Mouse (Mus musculus): ENCODE results near the gene Zfpm1. TPM values are rescaled to one million over a fixed set of nuclear protein-coding genes. Genes with fewer than 3 reads are reported as not detected.

The Zfpm1 gene
- total RNA-seq, 2 experiments from 2014 or later: 43.7 to 52.2 TPM

GRCm38 (mm10) chr8:122274651-122275391, 7.1 kb upstream of the Zfpm1 start:
- no peak for DNase-seq (ENCODE audit: low spot score in 2 of 2)

DNA sequence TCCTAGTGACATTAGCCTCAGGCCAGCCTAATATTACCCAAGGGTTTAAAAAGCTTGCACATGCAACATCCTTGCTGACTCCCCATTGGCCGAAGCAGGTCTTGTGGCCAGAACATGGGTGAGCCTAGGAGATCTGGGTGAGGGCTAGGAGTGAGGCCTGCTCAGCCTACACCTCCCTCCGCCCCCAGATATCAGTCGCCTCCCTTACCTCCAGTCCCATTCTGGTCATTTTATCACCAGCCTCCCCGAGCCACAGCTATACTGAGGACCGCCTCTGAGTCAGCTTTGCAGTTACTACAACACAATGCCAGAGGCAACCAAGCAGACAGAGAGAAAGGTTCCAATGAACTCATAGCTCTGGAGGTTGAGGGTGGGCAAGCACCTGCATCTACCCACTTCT, 5.6 kb upstream of the Zfpm1 start:
- no peak for DNase-seq (ENCODE audit: low spot score in 2 of 2)

DNA sequence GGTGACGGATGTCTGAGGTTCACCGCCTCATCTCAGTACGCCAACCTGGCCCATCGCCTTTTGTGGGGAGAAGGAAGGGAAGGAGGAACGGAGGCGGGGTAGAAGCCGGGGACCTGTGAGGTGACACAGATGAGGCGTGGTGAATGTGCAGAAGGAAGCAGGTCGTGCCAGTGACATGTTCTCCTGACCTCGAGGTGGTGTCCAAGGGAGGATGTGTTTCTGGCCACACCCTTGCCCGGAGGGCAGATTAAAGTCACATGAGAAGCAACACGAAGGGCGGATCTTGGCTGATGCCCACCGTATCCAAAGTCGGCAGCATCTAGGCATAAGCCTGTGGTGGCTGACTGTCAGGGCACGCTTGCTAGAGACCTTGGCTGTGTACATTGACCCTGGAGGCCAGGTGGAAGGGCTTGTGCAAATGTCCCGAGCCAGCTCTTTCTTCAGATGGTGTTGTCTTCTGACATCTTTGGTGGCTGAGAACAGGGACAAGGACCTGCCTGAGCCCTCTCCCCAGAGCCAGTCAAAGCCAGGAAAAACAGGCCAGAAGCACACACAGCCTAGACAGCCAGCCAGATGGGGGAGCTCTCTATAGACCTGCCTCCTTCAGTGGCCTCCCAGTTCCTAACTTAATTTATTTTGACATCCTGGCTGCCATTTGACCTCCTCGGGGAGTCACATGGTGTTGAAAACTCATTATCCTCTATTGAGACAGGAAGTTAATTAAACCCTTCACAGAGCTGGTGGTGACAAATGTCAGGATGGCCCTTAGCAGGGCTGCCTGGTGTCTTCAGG, 4.5 kb upstream of the Zfpm1 start:
- DNase-seq (ENCODE audit: low spot score in 2 of 2): no peak

DNA sequence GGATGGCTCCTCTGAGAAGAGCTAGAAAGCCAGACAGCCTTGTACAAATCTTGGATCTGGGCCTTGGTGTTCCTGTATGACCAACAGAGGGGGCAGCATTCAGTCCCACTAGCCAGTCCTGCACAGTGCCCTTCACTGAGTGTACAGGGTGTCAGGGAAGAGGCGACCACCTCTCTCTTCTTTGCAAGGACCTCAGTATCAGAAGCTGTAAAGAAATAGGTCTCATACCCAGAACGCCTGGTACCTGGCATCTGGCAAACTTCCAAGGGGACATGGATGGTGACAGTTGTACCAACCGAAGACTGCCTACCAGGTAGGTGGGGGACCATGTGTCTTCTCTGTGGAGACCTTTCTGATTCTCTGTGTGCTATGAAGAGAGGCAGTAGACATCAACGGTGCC, 1.8 kb upstream of the Zfpm1 start:
- DNase-seq (ENCODE audit: low spot score in 2 of 2): no peak

DNA sequence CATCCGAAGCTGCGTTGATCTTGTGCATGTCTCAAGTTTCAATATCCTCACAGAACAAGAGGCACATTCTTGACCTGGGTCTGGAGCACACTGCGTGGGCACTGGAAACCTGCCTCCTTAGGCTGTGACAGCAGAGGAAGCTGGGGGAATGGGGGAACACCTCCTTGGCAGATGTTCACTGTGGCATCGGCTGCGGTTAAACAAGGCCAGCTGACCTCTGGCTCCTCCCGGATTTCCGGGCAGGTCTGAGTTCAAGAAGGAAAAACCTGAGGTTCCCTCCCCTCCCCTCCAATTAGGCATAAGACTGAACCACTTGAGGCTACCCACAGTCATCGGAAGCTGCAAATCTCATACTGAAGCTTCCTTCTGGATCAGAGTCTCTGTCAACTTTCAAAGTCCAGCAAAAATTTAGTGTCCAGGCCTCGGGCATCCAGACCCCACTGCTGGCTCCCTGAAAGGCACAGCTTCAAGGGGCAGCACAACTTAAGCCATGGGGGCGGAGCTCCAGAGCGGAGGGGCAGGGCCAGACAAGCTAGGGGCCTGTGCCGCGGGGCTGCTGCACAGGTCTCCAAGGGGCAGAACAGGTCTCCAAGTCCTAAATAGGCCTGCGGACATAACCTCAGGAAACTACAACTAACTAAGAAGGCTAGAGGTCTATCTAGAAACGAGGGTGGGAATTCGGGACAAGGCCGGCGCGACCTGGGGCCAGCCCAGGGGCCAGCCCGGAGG, 1.2 kb upstream of the Zfpm1 start:
- no peak for DNase-seq (ENCODE audit: low spot score in 2 of 2)

- peak; percentile 98 to 99 for DNase-seq (ENCODE audit: low spot score in 2 of 2)
These were observed 465 bp upstream of the Zfpm1 start for GRCm38 (mm10) chr8:122281317-122282034.

- DNase-seq (ENCODE audit: low spot score in 2 of 2): no peak
These were observed 787 bp downstream of the Zfpm1 start for GRCm38 (mm10) chr8:122282501-122283355.

DNA sequence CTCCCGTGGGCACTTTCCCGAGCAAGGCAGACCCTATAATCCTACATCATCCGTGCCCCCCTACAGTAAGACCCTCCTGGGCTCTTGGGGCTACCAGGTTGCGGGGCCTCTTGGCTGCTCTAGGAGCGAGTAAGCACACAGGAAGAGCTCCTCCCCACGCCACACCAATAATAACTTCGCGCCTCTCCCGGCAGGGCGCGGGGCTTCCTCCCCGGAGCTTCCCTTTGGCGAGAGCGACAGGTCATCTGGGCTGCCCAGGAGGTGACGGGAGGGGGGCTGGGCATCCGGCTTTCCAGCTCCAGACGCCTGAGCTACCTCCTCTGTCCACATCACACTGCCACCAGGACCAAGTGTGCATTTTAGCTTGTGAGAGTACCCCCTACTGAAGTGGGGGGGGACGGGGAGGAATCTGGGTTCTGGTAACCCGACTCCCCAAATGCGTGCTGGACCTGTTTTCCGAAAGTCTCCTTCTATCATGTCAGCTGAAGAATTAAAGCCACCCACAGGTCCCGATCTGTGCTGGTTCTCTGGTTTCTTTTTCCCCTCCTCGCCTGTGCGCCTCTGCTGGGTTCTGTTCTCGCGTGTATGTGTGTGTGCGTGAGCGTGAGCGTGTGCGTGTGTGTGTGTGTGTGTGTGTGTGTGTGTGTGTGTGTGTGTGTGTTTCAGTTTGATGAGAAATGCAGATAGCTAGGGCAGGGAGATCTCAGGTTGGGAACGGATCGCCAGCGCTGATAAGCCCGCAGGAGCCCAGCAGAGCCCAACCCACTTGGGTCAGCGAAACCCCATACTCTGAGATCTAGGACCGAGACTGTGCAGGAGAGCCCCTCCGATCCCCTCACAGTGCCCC, 1.6 kb downstream of the Zfpm1 start:
- peak; percentile 16 to 71 for DNase-seq (ENCODE audit: low spot score in 2 of 2)

DNA sequence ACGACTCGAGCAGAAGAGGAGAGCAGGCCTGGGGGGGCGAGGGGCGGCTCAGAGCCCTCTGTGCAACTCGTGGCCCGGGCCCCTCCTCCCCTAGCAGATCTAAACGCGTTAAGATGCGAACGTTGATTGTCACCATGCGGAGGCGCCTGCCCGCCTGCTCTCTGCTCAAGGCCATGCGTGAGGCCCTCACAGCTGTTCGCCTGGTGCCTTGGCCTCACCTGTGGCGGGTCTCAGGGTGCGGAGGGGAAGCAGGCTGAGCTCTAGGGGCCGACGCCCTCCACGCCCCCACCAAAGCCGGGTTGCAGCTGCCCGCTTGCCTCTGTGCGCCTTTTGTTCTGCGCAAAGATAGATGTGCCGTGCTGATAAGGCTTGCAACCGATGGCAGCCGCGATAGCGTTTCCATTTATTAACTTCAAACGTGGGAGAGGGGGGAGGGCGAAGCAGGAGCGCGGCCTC, 2.3 kb downstream of the Zfpm1 start:
- DNase-seq (ENCODE audit: low spot score in 2 of 2): peak; percentile 45 to 60

DNA sequence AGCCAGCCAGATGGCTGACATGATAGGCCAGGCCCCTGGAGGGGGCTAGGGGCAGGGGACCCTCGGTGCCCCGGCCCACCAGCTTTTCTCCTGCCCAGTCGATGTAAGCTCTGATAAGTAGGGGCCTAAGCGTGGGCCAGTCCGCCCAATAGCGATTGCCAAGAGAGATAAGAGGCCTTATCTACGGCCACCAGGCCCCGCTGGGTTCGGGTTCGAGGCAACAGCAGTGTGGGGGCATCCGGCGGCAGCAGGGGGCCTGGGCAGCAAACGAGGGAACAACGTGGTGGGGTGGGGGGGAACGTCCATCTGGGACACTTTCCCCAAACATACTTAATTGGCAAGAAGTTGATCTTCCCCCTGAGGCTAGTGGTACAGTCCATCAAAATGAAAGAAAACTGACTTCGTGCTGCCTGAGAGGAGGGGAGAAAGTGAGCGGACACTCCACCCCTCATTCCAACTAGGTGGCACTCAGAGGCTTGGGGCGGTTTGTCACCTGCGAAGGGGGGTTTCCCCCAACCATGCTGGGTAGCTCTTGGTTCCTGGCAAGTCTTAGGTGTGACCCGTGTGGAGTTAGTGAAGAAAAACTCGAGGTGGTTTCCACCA, 2.8 kb downstream of the Zfpm1 start:
- no peak for DNase-seq (ENCODE audit: low spot score in 2 of 2)

- no peak for DNase-seq (ENCODE audit: low spot score in 2 of 2)
These were observed 3.8 kb downstream of the Zfpm1 start for GRCm38 (mm10) chr8:122285727-122286126.

- DNase-seq (ENCODE audit: low spot score in 2 of 2): no peak
These were observed 5.0 kb downstream of the Zfpm1 start for GRCm38 (mm10) chr8:122286899-122287298.

DNA sequence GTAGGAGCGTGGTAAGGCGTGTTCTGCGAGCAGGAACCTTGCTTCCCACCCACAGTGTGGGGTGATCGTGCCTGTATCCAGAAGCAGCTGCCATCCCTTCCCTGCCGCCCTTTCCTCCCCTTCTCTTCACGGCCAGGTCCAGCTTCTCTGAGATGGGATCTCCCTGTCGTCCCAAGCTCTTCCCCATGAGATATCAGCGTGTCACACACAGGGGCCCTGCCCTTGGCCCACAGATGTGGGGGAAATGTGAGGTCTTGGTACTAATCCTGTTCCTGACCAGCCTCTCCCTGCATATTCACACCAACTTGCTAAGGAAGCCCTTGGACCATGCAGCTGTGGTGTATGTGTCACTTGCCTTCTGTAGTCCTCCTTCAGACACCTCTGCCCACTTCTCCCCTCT, 5.8 kb downstream of the Zfpm1 start:
- no peak for DNase-seq (ENCODE audit: low spot score in 2 of 2)

DNA sequence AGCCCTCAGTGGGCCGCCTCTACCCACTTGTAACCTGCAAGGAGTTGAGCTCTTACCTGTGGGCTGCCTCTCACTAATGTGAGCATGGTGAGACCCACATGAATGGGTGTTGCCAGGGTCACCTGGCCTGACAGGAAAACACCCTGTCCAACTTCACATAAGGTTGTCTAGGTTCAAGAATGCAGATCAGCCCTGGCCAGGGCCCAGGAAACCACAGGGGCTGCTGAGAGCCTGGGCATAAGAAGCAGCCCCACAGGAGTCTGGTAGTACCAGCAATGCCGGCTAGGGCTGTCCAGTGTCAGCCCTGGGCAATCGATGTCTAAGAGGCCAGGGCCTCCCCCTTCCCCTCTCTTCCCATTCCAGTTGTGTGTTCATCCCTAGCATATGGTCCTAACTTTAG, 6.4 kb downstream of the Zfpm1 start:
- DNase-seq (ENCODE audit: low spot score in 2 of 2): no peak

DNA sequence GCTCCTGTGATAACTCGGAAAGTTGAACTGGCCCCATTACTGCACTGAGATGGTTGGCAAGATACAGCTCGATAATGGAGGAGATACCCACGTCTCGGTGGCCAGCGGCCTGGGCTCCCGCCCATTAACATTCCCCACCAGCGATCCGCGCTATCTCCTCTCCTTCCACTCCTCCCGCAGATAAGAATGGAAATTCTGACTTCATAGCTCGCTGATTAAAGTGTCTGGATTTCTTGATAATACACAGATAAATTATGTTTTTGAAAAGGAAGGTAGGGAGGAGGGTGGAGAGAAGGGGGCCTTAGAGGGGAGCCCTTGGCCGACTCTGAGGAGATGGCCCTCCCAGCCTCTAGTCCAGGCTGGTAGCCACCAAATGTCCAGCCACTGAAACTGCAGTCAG, 9.1 kb downstream of the Zfpm1 start:
- DNase-seq (ENCODE audit: low spot score in 2 of 2): no peak

DNA sequence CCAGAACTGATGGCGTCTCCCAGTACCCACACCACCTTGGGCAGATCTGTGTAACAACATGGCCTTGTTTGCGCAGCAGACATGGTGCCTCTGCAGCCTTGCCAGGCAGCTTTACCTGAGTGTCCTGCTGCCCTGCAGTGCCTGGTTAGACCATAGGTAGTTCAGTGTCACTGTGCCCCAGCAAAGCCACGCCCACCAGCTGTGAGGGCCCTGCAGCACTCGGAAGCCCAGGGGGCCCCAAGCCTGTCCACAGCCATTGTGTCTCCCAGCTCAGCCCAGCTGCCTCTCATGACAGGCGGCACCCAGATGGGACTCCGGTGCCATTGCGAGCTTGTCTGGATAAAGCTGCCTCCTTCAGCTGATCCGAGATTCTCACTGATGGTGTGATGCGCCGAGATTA, 9.6 kb downstream of the Zfpm1 start:
- no peak for DNase-seq (ENCODE audit: low spot score in 2 of 2)

- DNase-seq (ENCODE audit: low spot score in 2 of 2): no peak
These were observed 11.5 kb downstream of the Zfpm1 start for GRCm38 (mm10) chr8:122293484-122293883.

DNA sequence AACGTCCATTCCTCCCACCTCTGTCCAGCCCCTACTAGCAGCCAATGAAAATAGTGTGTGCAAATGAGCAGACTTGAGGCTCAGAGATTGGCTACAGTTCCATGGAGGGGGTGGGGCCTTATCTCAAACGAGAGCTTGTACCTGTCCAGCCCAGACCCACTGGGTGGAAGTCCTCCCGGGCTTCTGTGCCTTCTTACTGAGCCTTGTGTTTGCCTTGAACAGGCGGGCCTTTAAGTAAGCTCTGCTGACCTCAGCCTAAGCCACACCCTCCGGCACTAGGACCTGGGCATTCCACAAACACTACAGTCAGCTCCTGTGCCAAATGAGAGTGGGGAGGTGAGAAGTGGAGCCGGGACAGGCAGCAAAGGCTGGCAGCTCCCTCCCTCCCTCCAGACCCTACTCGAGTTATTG, 12.3 kb downstream of the Zfpm1 start:
- DNase-seq (ENCODE audit: low spot score in 2 of 2): no peak

- DNase-seq (ENCODE audit: low spot score in 2 of 2): no peak
These were observed 13.4 kb downstream of the Zfpm1 start for GRCm38 (mm10) chr8:122295389-122295788.
